Mouse (Mus musculus) hindbrain, embryonic 14.5 days (tissue): ENCODE results near the gene H2-Ke6. TPM values are rescaled to one million over a fixed set of nuclear protein-coding genes. Genes with fewer than 3 reads are reported as not detected.
"Not testable (repeated sequence)": the region's sequence is repeated elsewhere in the genome, so short reads cannot be mapped to it uniquely, and the experiment has no call there.

Experiments used
- ATAC-seq: fragments of 200-750 bp; cut with Nextera tagmentation; 2 replicates; pipeline ENCODE4 v1.8.0; 2017; ENCODE audit warnings: moderate number of reproducible peaks, mild to moderate bottlenecking, moderate TSS enrichment, moderate library complexity; ENCODE audit not compliant: low FRiP score
- DNase-seq: peaks from one replicate; pipeline ENCODE4 v3.0.0-alpha.2; 2015; ENCODE audit warnings: low spot score
- H3K27ac ChIP-seq: fragments of 300-500 bp; sonication (generic); 2 replicates; pipeline ENCODE4 v1.5.1; 2014; ENCODE audit warnings: mild to moderate bottlenecking, moderate library complexity
- H3K27me3 ChIP-seq: fragments of 300-500 bp; sonication (generic); 2 replicates; pipeline ENCODE4 v1.6.1; 2014; ENCODE audit warnings: mild to moderate bottlenecking, low read length, mixed read lengths; ENCODE audit not compliant: control insufficient read depth, insufficient read depth
- H3K36me3 ChIP-seq: fragments of 300-500 bp; sonication (generic); replicated peaks from 2 replicates; pipeline ENCODE4 v1.6.1; 2014; ENCODE audit not compliant: control insufficient read depth, insufficient read depth
- H3K4me1 ChIP-seq: fragments of 300-500 bp; sonication (generic); replicated peaks from 2 replicates; pipeline ENCODE4 v1.6.1; 2014; ENCODE audit warnings: antibody characterized with exemption, low read length, mixed read lengths; ENCODE audit not compliant: control insufficient read depth, insufficient read depth
- H3K4me2 ChIP-seq: fragments of 300-500 bp; sonication (generic); replicated peaks from 2 replicates; pipeline ENCODE4 v1.6.1; 2014; ENCODE audit warnings: mild to moderate bottlenecking, moderate library complexity
- H3K4me3 ChIP-seq: fragments of 300-500 bp; sonication (generic); replicated peaks from 2 replicates; pipeline ENCODE4 v1.5.1; 2014; ENCODE audit warnings: mild to moderate bottlenecking, low read length
- H3K9ac ChIP-seq: fragments of 300-500 bp; sonication (generic); 2 replicates; pipeline ENCODE4 v1.6.1; 2014
- H3K9me3 ChIP-seq: fragments of 300-500 bp; sonication (generic); 2 replicates; pipeline ENCODE4 v1.6.1; 2016; ENCODE audit warnings: low read length; ENCODE audit not compliant: control insufficient read depth
- WGBS: fragments of 180-500 bp; shearing (Covaris S2); extraction: QIAGEN DNeasy Blood & Tissue Kit; methylation state at CpG from one replicate; pipeline ENCODE4 v1.1.7; 2014; 5-methylcytosine and 5-hydroxymethylcytosine counted together
- polyA plus RNA-seq: library from polyadenylated mRNA; unstranded; fragments of >200 nt; fragmentation: Nextera tagmentation; extraction: Ambion mirVana; gene quantifications from 2 replicates; pipeline ENCODE4 v1.2.1, GENCODE M21; 2014

H2-Ke6 gene
- polyA plus RNA-seq, 1 experiment from 2014 or later: 67.3 TPM

DNA sequence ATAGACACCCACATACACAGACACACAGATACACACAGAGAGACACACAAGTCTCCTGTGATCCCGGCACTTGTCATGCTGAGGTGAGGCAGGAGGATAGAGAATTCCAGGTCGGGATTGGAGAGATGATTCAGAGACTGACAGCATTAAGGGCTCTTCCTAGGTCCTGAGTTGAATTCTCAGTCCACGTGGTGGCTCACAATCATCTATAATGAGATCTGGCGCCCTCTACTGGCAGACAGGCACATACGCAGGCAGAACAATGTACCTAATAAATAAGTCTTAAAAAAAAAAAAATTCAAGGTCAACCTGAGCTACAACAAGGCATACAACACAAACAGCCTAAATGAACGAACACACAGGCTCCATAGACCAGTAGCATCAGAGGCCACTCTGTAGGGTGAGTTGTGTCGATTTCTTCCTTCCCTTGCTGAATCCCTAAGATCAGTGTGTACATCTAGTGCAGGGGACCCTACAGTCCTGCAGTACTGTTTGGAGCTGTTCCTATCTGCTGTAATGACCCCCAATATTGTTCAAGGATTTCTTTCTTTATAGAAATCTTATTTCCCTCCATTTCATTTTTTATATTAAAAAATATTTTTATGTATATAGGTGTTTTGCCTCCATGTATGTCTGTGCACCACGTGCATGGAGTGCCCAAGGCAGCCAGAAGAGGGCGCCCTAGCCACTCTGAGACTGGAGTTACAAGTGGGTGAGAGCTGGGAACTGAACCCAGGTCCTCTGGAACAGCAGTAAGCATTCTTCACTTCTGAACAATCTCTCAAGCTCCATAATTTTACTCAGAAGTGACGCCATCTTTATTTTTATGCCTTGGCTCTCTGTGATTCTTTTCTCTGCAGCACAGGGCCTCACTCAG lies 35.8 kb downstream of the H2-Ke6 start:
- H3K27ac ChIP-seq: no peak overlapping the region
- no peak overlapping the region for H3K4me3 ChIP-seq
- H3K9ac ChIP-seq: no peak overlapping the region
- no peaks in the 10 kb centered on the region for H3K36me3 ChIP-seq
- no peaks in the 10 kb centered on the region for H3K9me3 ChIP-seq
- no peaks in the 10 kb centered on the region for H3K4me1 ChIP-seq
- H3K27me3 ChIP-seq: no peaks in the 10 kb centered on the region
- WGBS: 32% methylated on average over 10 of the region's 10 CpGs
- H3K4me2 ChIP-seq: no peak overlapping the region
- ATAC-seq: no peak
- DNase-seq: peak; percentile 85

DNA sequence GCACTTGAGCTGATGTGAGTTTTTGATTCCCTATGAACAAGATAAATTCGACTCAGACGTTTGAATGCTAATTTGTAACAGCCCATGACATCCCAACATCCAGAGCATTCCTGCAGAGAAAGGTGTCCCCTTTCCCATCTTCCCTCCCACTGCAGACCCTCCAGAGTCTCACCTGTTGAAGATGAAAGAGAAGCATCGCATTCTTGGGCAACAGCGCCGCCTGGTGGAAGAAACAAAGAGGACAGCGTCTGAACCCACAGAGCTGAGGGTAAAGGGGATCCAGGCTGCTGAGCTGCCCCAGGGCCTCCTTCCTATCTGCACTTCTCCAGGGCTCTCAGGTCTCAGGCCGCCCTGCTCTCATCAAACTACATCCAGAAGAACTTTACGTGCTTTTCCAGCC lies 45.7 kb downstream of the H2-Ke6 start:
- H3K9me3 ChIP-seq, H3K36me3 ChIP-seq, H3K4me1 ChIP-seq, ATAC-seq: not testable (repeated sequence)
- WGBS: 7% methylated on average over 8 of the region's 8 CpGs
- Histone ChIP-seq H3K9ac (0 out of 2 replicates have a peak overlapping the region, but pooled peaks have one; percentile 67), H3K27ac (peak overlapping the region; percentile 95; the same call in 1 of the 2 replicates), H3K4me2 (peak overlapping the region; percentile 65), H3K4me3 (peak overlapping the region; percentile 45; the same call in 1 of the 2 replicates), H3K27me3 (peaks cover 31% of the 10 kb centered on the region)
- DNase-seq: peak; percentile 77

DNA sequence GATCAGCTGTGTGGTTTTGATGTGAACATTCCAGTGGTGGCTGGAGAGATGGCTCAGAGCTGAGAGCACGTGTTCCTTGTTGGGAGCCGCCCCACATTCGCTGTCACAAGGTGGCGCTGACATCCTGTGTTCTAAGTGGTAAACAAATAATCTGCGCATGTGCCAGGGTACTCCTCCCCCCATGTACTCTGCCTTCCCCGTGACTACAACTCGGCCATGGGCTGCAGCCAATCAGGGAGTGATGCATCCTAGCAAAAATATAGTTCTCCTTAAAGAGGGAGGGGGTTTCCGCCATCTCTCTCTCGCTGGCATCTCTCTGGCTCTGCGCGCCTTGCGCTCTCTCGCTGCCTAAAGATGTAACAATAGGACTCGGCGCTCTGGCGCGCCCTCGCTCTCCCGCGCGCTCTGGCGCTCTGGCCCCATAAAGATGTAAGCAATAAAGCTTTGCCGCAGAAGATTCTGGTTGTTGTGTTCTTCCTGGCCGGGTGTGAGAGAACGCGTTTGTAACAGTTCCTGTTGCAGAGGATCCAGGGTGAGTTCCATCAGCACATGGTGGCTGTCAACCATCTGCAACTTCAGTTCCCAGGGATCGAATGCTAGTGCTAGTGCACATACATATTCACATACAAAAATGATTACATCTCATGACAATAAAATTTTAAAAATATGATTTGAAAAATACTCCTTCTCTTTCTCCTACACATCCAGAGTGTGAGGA lies 46.5 kb downstream of the H2-Ke6 start:
- Histone ChIP-seq H3K27ac (peak overlapping the region; percentile 95), H3K9ac (peak overlapping the region; percentile 67), H3K4me3 (peak overlapping the region; percentile 45), H3K27me3 (peaks cover 39% of the 10 kb centered on the region), H3K4me2 (peak overlapping the region; percentile 65)
- not testable (repeated sequence) for H3K4me1 ChIP-seq, H3K36me3 ChIP-seq, H3K9me3 ChIP-seq
- ATAC-seq (peak; percentile 96), DNase-seq (peak; percentile 93)
- under 1% methylated on average over 27 of the region's 27 CpGs for WGBS

- H3K4me3 ChIP-seq: no peak overlapping the region
- ATAC-seq: no peak
Observed at GRCm38 (mm10) chr17:33980181-33981035, 47.5 kb downstream of the H2-Ke6 start.

DNA sequence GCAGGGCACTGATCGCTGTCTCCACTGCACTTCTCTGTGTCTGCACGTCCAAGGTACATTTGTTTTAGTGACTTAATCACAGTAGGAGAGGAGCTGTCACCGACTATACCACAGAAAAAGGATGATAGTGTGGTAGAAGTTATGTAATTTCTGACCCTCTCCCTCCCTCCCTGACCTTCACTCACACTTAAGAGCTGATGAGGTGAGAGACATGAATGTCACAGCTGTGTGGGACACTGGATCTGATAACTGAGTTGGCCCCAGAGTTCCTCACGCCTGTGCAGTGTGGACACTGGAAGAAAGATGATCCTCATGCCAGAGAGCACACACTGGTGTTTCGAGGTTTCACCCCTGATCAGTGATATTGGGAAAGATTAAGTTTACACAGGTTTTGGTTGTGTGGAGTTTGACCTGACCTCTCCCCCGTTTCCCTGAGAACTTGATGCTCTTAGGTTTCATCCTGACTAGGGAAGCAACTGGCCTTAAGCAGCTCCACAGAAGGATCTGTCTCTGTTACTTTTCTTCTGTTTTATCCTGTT lies 48.3 kb downstream of the H2-Ke6 start:
- DNase-seq (no peak), ATAC-seq (no peak)
- H3K4me2 ChIP-seq: no peak overlapping the region
- peaks cover 42% of the 10 kb centered on the region for H3K27me3 ChIP-seq
- no peak overlapping the region for H3K4me3 ChIP-seq
- 79% methylated on average over 6 of the region's 6 CpGs for WGBS
- H3K4me1 ChIP-seq: peaks cover 5% of the 10 kb centered on the region; the same call in 1 of the 2 replicates
- no peaks in the 10 kb centered on the region for H3K9me3 ChIP-seq
- no peak overlapping the region for H3K9ac ChIP-seq
- no peaks in the 10 kb centered on the region for H3K36me3 ChIP-seq
- H3K27ac ChIP-seq: no peak overlapping the region

More at GRCm38 (mm10) chr17:33980181-33981035, 47.5 kb downstream of the H2-Ke6 start:
- H3K9ac ChIP-seq: 0 out of 2 replicates have a peak overlapping the region, but pooled peaks have one; percentile 4
- no peaks in the 10 kb centered on the region for H3K9me3 ChIP-seq
- WGBS: 78% methylated on average over 19 of the region's 19 CpGs
- H3K27me3 ChIP-seq: peaks cover 42% of the 10 kb centered on the region
- peak overlapping the region; percentile 65; the same call in 1 of the 2 replicates for H3K4me2 ChIP-seq
- peaks cover 5% of the 10 kb centered on the region; the same call in 1 of the 2 replicates for H3K4me1 ChIP-seq
- DNase-seq: no peak
- H3K27ac ChIP-seq: no peak overlapping the region; the same call in 1 of the 2 replicates
- no peaks in the 10 kb centered on the region for H3K36me3 ChIP-seq

DNA sequence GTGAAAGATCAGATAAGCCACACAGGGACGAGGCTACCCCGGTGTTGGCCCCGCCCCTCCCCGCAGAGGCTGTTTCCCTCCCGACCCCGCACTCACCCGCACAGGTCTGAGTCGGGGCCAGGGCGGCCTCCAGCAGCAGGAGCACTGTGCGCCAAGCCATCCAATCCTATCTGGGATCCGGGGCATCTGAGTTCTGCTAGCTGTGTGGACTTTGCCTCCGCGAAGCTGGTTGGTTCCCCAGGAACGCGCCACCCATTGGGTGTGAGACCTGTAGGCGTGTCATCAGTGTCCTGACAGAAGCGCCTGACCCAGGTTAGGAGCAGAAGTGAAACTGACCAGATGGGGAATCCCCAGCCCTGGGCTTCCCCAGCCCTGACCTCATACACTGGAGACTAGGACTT lies 49.2 kb downstream of the H2-Ke6 start:
- peaks cover 5% of the 10 kb centered on the region; the same call in 1 of the 2 replicates for H3K4me1 ChIP-seq
- H3K36me3 ChIP-seq: no peaks in the 10 kb centered on the region
- no peak for ATAC-seq

DNA sequence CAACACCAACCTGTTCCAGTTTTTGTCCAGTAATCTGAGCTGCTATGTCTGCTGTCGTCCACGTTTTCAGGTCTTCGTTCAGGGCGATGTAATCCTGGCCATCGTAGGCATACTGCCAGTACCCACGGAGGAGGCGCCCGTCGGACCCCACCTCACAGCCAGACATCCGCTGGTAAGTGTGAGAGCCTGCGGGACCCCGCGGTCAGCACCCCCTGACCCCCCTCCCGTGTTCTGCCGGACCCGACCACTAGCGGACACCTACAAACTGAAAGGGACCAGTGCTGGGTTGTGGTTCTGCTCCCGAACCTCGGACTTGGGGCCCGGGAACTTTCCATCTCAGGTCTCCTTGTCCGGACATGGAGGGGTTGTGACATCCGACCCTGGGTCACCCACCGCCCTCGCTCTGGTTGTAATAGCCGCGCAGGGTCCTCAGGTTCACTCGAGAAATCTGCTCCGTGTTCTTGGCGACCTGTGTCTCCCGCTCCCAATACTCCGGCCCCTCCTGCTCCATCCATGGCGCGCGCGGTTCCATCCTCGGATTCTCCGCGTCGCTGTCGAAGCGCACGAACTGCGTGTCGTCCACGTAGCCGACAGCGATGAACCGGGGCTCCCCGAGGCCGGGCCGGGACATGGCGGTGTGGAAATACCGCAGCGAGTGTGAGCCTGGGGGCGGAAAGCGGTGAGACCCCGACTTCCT lies 49.9 kb downstream of the H2-Ke6 start:
- peak overlapping the region; percentile 56 for H3K4me2 ChIP-seq
- no peak for ATAC-seq
- H3K27ac ChIP-seq: no peak overlapping the region
- DNase-seq: no peak
- H3K27me3 ChIP-seq: peaks cover 42% of the 10 kb centered on the region
- peaks cover 5% of the 10 kb centered on the region; the same call in 1 of the 2 replicates for H3K4me1 ChIP-seq
- H3K9me3 ChIP-seq: no peaks in the 10 kb centered on the region
- H3K36me3 ChIP-seq: no peaks in the 10 kb centered on the region
- WGBS: 2% methylated on average over 57 of the region's 57 CpGs
- peak overlapping the region; percentile 39 for H3K9ac ChIP-seq
- peak overlapping the region; percentile 31 for H3K4me3 ChIP-seq

More for the DNA sequence above, 49.2 kb downstream of the H2-Ke6 start:
- no peak for DNase-seq
- H3K27ac ChIP-seq: no peak overlapping the region
- peak overlapping the region; percentile 31 for H3K4me3 ChIP-seq
- 2% methylated on average over 17 of the region's 17 CpGs for WGBS
- H3K9me3 ChIP-seq: no peaks in the 10 kb centered on the region
- peaks cover 42% of the 10 kb centered on the region for H3K27me3 ChIP-seq
- peak overlapping the region; percentile 39 for H3K9ac ChIP-seq
- peak overlapping the region; percentile 56 for H3K4me2 ChIP-seq
